Comparison of ENCODE assay signal across 8 mouse cellular contexts in genomic region chr1:39534831-39535230, GRCm38 (mm10). TPM values are rescaled to one million over a fixed set of nuclear protein-coding genes. Genes with fewer than 3 reads are reported as not detected.
DNase-seq lines count a peak whose midpoint lies in the region; ATAC-seq and TF ChIP-seq lines count a peak whose summit lies in the region.

Gene Cnot11 (plus strand): TSS chr1:39534992.

- ATAC-seq in hindbrain, embryonic 14.5 days (ENCODE audit: low FRiP score): no peak
- ATAC-seq in liver, embryonic 15.5 days (ENCODE audit: insufficient read depth): no peak
- ATAC-seq in erythroid progenitor cell, adult 5-6 weeks (replicated peaks; ENCODE audit: low FRiP score, poor library complexity, severe bottlenecking): no peak

- H3K4me2 ChIP-seq in hindbrain, embryonic 14.5 days (replicated peaks): peak within 1 kb of the TSS; percentile 79
- H3K4me2 ChIP-seq in liver, embryonic 15.5 days: peak within 1 kb of the TSS; percentile 98

- H3K36me3 ChIP-seq in kidney, adult 2 months (ENCODE audit: control insufficient read depth, insufficient read depth, low read length): peaks cover 6% of the 10 kb centered on the region
- H3K36me3 ChIP-seq in hindbrain, embryonic 14.5 days (replicated peaks; ENCODE audit: control insufficient read depth, insufficient read depth): peaks cover 23% of the 10 kb centered on the region
- H3K36me3 ChIP-seq in liver, embryonic 15.5 days (replicated peaks): peaks cover 20% of the 10 kb centered on the region

- peaks cover 3% of the 10 kb centered on the region; the same call in 1 of the 2 replicates for H3K4me1 ChIP-seq in kidney, adult 2 months (ENCODE audit: control insufficient read depth, insufficient read depth, low read length)
- H3K4me1 ChIP-seq in hindbrain, embryonic 14.5 days (replicated peaks; ENCODE audit: control insufficient read depth, insufficient read depth, low read length): peaks cover 15% of the 10 kb centered on the region
- peaks cover 30% of the 10 kb centered on the region for H3K4me1 ChIP-seq in liver, embryonic 15.5 days (replicated peaks)

- H3K27ac ChIP-seq in kidney, adult 2 months (ENCODE audit: insufficient read depth, low read depth, low read length): peak within 1 kb of the TSS; percentile 61
- peak within 1 kb of the TSS; percentile 94 for H3K27ac ChIP-seq in gastrocnemius, adult 2 months
- peak within 1 kb of the TSS; percentile 91 for H3K27ac ChIP-seq in hindbrain, embryonic 14.5 days
- H3K27ac ChIP-seq in liver, embryonic 15.5 days (replicated peaks): peak within 1 kb of the TSS; percentile 92

- 30% methylated on average over 13 of the region's 13 CpGs for WGBS in kidney, adult 2 months
- 38% methylated on average over 13 of the region's 13 CpGs for WGBS in hindbrain, embryonic 14.5 days
- 46% methylated on average over 13 of the region's 13 CpGs for WGBS in liver, embryonic 15.5 days (ENCODE audit: insufficient replicate concordance)

- no peak for TF ChIP-seq POLR2A in kidney, adult 2 months (IDR thresholded peaks at IDR 0.05; ENCODE audit: low read depth, low read length)

- no peak for TF ChIP-seq CTCF in kidney, adult 2 months (conservative IDR thresholded peaks at IDR 0.05; ENCODE audit: insufficient read depth, insufficient read length, low read depth, low read length)
- TF ChIP-seq CTCF in gastrocnemius, adult 2 months (IDR thresholded peaks at IDR 0.05): no peak

- intact Hi-C loops in gastrocnemius, adult 2 months (cut with DNase I): no loop called here

- no peaks in the 10 kb centered on the region for H3K9me3 ChIP-seq in hindbrain, embryonic 14.5 days (ENCODE audit: control insufficient read depth, low read length)
- H3K9me3 ChIP-seq in liver, embryonic 15.5 days (replicated peaks): no peaks in the 10 kb centered on the region

- peak within 1 kb of the TSS; percentile 87 for H3K9ac ChIP-seq in hindbrain, embryonic 14.5 days
- peak within 1 kb of the TSS; percentile 92 for H3K9ac ChIP-seq in liver, embryonic 15.5 days

- no peak for DNase-seq in kidney, adult 2 months
- DNase-seq in kidney, adult 9 months: no peak
- DNase-seq in adrenal gland, adult 18-20 months (ENCODE audit: low spot score in 2 of 2): no peak
- DNase-seq in gastrocnemius, adult 2 months: no peak
- DNase-seq in hindbrain, embryonic 14.5 days (ENCODE audit: low spot score): no peak
- DNase-seq in adipocyte (ENCODE audit: low spot score): no peak

- no peaks in the 10 kb centered on the region for H3K27me3 ChIP-seq in kidney, adult 2 months (replicated peaks; ENCODE audit: control insufficient read depth, insufficient read depth, low read length)
- no peaks in the 10 kb centered on the region for H3K27me3 ChIP-seq in hindbrain, embryonic 14.5 days (ENCODE audit: control insufficient read depth, insufficient read depth, low read length)
- H3K27me3 ChIP-seq in liver, embryonic 15.5 days: 0 out of 2 replicates have a peak, but pooled peaks cover 4% of the 10 kb centered on the region

- H3K4me3 ChIP-seq in kidney, adult 2 months (ENCODE audit: insufficient read depth, low read depth, low read length): peak within 1 kb of the TSS; percentile 92
- H3K4me3 ChIP-seq in gastrocnemius, adult 2 months: peak within 1 kb of the TSS; percentile 93
- peak within 1 kb of the TSS; percentile 76 for H3K4me3 ChIP-seq in hindbrain, embryonic 14.5 days (replicated peaks; ENCODE audit: low read length)
- peak within 1 kb of the TSS; percentile 95 for H3K4me3 ChIP-seq in liver, embryonic 15.5 days (replicated peaks)

RNA-seq across cellular contexts. Expression of gene Cnot11, which starts in this region (rescaled TPM):
- polyA plus RNA-seq in kidney, adult 2 months (2012; rRNA removed): 18.2 and 20.8 TPM in 2 replicates
- 10 to 100 TPM; 15.3 to 16.7 TPM for total RNA-seq in adrenal gland, adult 18-20 months (2021)
- 10 to 100 TPM; 18.3 to 18.8 TPM for total RNA-seq in gastrocnemius, adult 2 months (2021)
- 17.7 and 18.4 TPM in 2 replicates for polyA plus RNA-seq in hindbrain, embryonic 14.5 days (2014; fragmentation: Nextera tagmentation; extraction: Ambion mirVana)
- 8.0 and 8.1 TPM in 2 replicates for polyA plus RNA-seq in liver, embryonic 15.5 days (2015; fragmentation: Nextera tagmentation; extraction: Ambion mirVana)
- 6.1 and 6.3 TPM in 2 replicates for total RNA-seq in erythroid progenitor cell, adult 5-6 weeks (2015; ENCODE audit: low replicate concordance)
- total RNA-seq in erythroid progenitor cell, adult 5-6 weeks (2017; ENCODE audit: low replicate concordance): 9.9 and 17.3 TPM in 2 replicates
